Mouse (Mus musculus): ENCODE results near the gene Smg7. TPM values are rescaled to one million over a fixed set of nuclear protein-coding genes. Genes with fewer than 3 reads are reported as not detected.

Smg7 gene
- polyA plus RNA-seq, 1 experiment from 2014 or later = 28.3 TPM

- Histone ChIP-seq H3K4me2 (no peak overlapping the region), H3K36me3 (no peaks in the 10 kb centered on the region), H3K27ac (no peak overlapping the region), H3K4me3 (replicated peaks) (no peak overlapping the region), H3K4me1 (replicated peaks) (0 out of 2 replicates have a peak, but pooled peaks cover 3% of the 10 kb centered on the region), H3K27me3 (no peaks in the 10 kb centered on the region), H3K9me3 (0 out of 2 replicates have a peak, but pooled peaks cover 3% of the 10 kb centered on the region), H3K9ac (replicated peaks) (no peak overlapping the region)
- 84% methylated on average over 4 of the region's 4 CpGs for WGBS
- no peak for ATAC-seq (ENCODE audit: insufficient number of reproducible peaks, insufficient read depth, low FRiP score, low TSS enrichment, low read depth)
Measured at GRCm38 (mm10) chr1:152821746-152822145, 80.7 kb downstream of the Smg7 start.

- no peaks in the 10 kb centered on the region for H3K36me3 ChIP-seq
- H3K4me3 ChIP-seq (replicated peaks) = no peak overlapping the region
- 0 out of 2 replicates have a peak, but pooled peaks cover 3% of the 10 kb centered on the region for H3K4me1 ChIP-seq (replicated peaks)
- H3K27me3 ChIP-seq = no peaks in the 10 kb centered on the region
- ATAC-seq (ENCODE audit: insufficient number of reproducible peaks, insufficient read depth, low FRiP score, low TSS enrichment, low read depth) = no peak
- H3K9ac ChIP-seq (replicated peaks) = no peak overlapping the region
- H3K4me2 ChIP-seq = no peak overlapping the region
- H3K9me3 ChIP-seq = 0 out of 2 replicates have a peak, but pooled peaks cover 3% of the 10 kb centered on the region
- 81% methylated on average over 7 of the region's 7 CpGs for WGBS
- H3K27ac ChIP-seq = no peak overlapping the region
Measured at GRCm38 (mm10) chr1:152820911-152821695, 81.3 kb downstream of the Smg7 start.

GRCm38 (mm10) chr1:152819558-152819957, 82.9 kb downstream of the Smg7 start:
- ATAC-seq (ENCODE audit: insufficient number of reproducible peaks, insufficient read depth, low FRiP score, low TSS enrichment, low read depth) = no peak
- 0 out of 2 replicates have a peak, but pooled peaks cover 3% of the 10 kb centered on the region for H3K9me3 ChIP-seq
- 71% methylated on average over 6 of the region's 6 CpGs for WGBS
- no peak overlapping the region for H3K27ac ChIP-seq
- no peak overlapping the region for H3K4me3 ChIP-seq (replicated peaks)
- H3K4me2 ChIP-seq = no peak overlapping the region
- no peaks in the 10 kb centered on the region for H3K27me3 ChIP-seq
- no peaks in the 10 kb centered on the region for H3K36me3 ChIP-seq
- no peak overlapping the region for H3K9ac ChIP-seq (replicated peaks)
- 0 out of 2 replicates have a peak, but pooled peaks cover 7% of the 10 kb centered on the region for H3K4me1 ChIP-seq (replicated peaks)

- Histone ChIP-seq H3K4me1 (replicated peaks) (0 out of 2 replicates have a peak, but pooled peaks cover 7% of the 10 kb centered on the region), H3K9ac (replicated peaks) (no peak overlapping the region), H3K4me3 (replicated peaks) (no peak overlapping the region), H3K27me3 (no peaks in the 10 kb centered on the region), H3K36me3 (no peaks in the 10 kb centered on the region), H3K9me3 (0 out of 2 replicates have a peak, but pooled peaks cover 2% of the 10 kb centered on the region), H3K4me2 (no peak overlapping the region), H3K27ac (0 out of 2 replicates have a peak overlapping the region, but pooled peaks have one; percentile 12)
- WGBS = 69% methylated on average over 10 of the region's 10 CpGs
- no peak for ATAC-seq (ENCODE audit: insufficient number of reproducible peaks, insufficient read depth, low FRiP score, low TSS enrichment, low read depth)
Measured at GRCm38 (mm10) chr1:152817794-152818193, 84.7 kb downstream of the Smg7 start.

GRCm38 (mm10) chr1:152817027-152817769, 85.2 kb downstream of the Smg7 start:
- no peak overlapping the region for H3K4me3 ChIP-seq (replicated peaks)
- H3K27ac ChIP-seq = no peak overlapping the region
- 45% methylated on average over 12 of the region's 12 CpGs for WGBS
- 0 out of 2 replicates have a peak, but pooled peaks cover 7% of the 10 kb centered on the region for H3K4me1 ChIP-seq (replicated peaks)
- ATAC-seq (ENCODE audit: insufficient number of reproducible peaks, insufficient read depth, low FRiP score, low TSS enrichment, low read depth) = no peak
- no peak overlapping the region for H3K4me2 ChIP-seq
- H3K27me3 ChIP-seq = no peaks in the 10 kb centered on the region
- H3K9ac ChIP-seq (replicated peaks) = no peak overlapping the region
- H3K36me3 ChIP-seq = no peaks in the 10 kb centered on the region
- no peaks in the 10 kb centered on the region for H3K9me3 ChIP-seq

- Histone ChIP-seq H3K27ac (no peak overlapping the region), H3K27me3 (no peaks in the 10 kb centered on the region), H3K4me2 (no peak overlapping the region), H3K9me3 (no peaks in the 10 kb centered on the region), H3K4me1 (replicated peaks) (0 out of 2 replicates have a peak, but pooled peaks cover 7% of the 10 kb centered on the region), H3K4me3 (replicated peaks) (no peak overlapping the region), H3K9ac (replicated peaks) (no peak overlapping the region), H3K36me3 (no peaks in the 10 kb centered on the region)
- peak; percentile 61; the same call in 1 of the 2 replicates for ATAC-seq (ENCODE audit: insufficient number of reproducible peaks, insufficient read depth, low FRiP score, low TSS enrichment, low read depth)
- 36% methylated on average over 7 of the region's 7 CpGs for WGBS
Measured at GRCm38 (mm10) chr1:152815265-152815701, 87.2 kb downstream of the Smg7 start.

GRCm38 (mm10) chr1:152810533-152811439, 91.7 kb downstream of the Smg7 start:
- Histone ChIP-seq H3K36me3 (no peaks in the 10 kb centered on the region), H3K9me3 (no peaks in the 10 kb centered on the region), H3K4me2 (no peak overlapping the region), H3K4me3 (replicated peaks) (no peak overlapping the region), H3K27me3 (no peaks in the 10 kb centered on the region), H3K27ac (no peak overlapping the region), H3K4me1 (replicated peaks) (peaks cover 15% of the 10 kb centered on the region), H3K9ac (replicated peaks) (no peak overlapping the region)
- no peak for ATAC-seq (ENCODE audit: insufficient number of reproducible peaks, insufficient read depth, low FRiP score, low TSS enrichment, low read depth)
- 70% methylated on average over 13 of the region's 13 CpGs for WGBS

- no peaks in the 10 kb centered on the region for H3K27me3 ChIP-seq
- H3K27ac ChIP-seq = no peak overlapping the region
- no peak overlapping the region for H3K9ac ChIP-seq (replicated peaks)
- H3K9me3 ChIP-seq = no peaks in the 10 kb centered on the region
- H3K4me1 ChIP-seq (replicated peaks) = peaks cover 11% of the 10 kb centered on the region
- no peak for ATAC-seq (ENCODE audit: insufficient number of reproducible peaks, insufficient read depth, low FRiP score, low TSS enrichment, low read depth)
- no peaks in the 10 kb centered on the region for H3K36me3 ChIP-seq
- H3K4me3 ChIP-seq (replicated peaks) = no peak overlapping the region
- no peak overlapping the region for H3K4me2 ChIP-seq
- 31% methylated on average over 8 of the region's 8 CpGs for WGBS
Measured at GRCm38 (mm10) chr1:152809541-152810252, 92.7 kb downstream of the Smg7 start.

GRCm38 (mm10) chr1:152808392-152808680, 94.1 kb downstream of the Smg7 start:
- Histone ChIP-seq H3K9me3 (no peaks in the 10 kb centered on the region), H3K27ac (no peak overlapping the region), H3K4me3 (replicated peaks) (no peak overlapping the region), H3K36me3 (no peaks in the 10 kb centered on the region), H3K9ac (replicated peaks) (no peak overlapping the region), H3K4me1 (replicated peaks) (peaks cover 11% of the 10 kb centered on the region), H3K4me2 (no peak overlapping the region), H3K27me3 (no peaks in the 10 kb centered on the region)
- no peak for ATAC-seq (ENCODE audit: insufficient number of reproducible peaks, insufficient read depth, low FRiP score, low TSS enrichment, low read depth)
- 57% methylated on average over 2 of the region's 2 CpGs for WGBS

- no peak for ATAC-seq (ENCODE audit: insufficient number of reproducible peaks, insufficient read depth, low FRiP score, low TSS enrichment, low read depth)
- no peak overlapping the region for H3K9ac ChIP-seq (replicated peaks)
- H3K4me1 ChIP-seq (replicated peaks) = peaks cover 11% of the 10 kb centered on the region
- no peak overlapping the region for H3K4me2 ChIP-seq
- H3K36me3 ChIP-seq = no peaks in the 10 kb centered on the region
- H3K27ac ChIP-seq = no peak overlapping the region
- no peak overlapping the region for H3K4me3 ChIP-seq (replicated peaks)
- no peaks in the 10 kb centered on the region for H3K9me3 ChIP-seq
- 49% methylated on average over 18 of the region's 18 CpGs for WGBS
- no peaks in the 10 kb centered on the region for H3K27me3 ChIP-seq
Measured at GRCm38 (mm10) chr1:152807619-152808391, 94.6 kb downstream of the Smg7 start.

All from limb, embryonic 12.5 days (tissue).